Mouse (Mus musculus) brain, embryonic 14.5 days (tissue): ENCODE data around the gene Gm45902.

ENCODE experiments used
- CTCF ChIP-seq: fragments of 200-500 bp; IDR thresholded peaks from 2 replicates; pipeline ENCODE4 v1.5.1; 2012; ENCODE audit warnings: inconsistent platforms, mild to moderate bottlenecking, moderate library complexity, borderline replicate concordance; ENCODE audit not compliant: insufficient read depth, insufficient read length; ENCODE audit errors: extremely low read depth
- POLR2A ChIP-seq: fragments of 200-500 bp; IDR thresholded peaks from 2 replicates; pipeline ENCODE4 v1.6.1; 2012; ENCODE audit warnings: mild to moderate bottlenecking, inconsistent platforms, borderline replicate concordance; ENCODE audit not compliant: poor library complexity, insufficient read depth, insufficient read length, severe bottlenecking; ENCODE audit errors: extremely low read depth

- TF ChIP-seq CTCF, result no peak
- TF ChIP-seq POLR2A, result peak; percentile 59; the same call in 1 of the 2 replicates
These were observed at the start of gene Gm45902, which contains the start of the genes Hspa14 and Cdnf for GRCm38 (mm10) chr2:3512552-3513454.
